Mouse (Mus musculus) liver, embryonic 12.5 days (tissue): ENCODE data around the gene Rps29. TPM values are rescaled to one million over a fixed set of nuclear protein-coding genes. Genes with fewer than 3 reads are reported as not detected.

Experiments used
- ATAC-seq: fragments of 200-750 bp; cut with Nextera tagmentation; 2 replicates; pipeline ENCODE4 v1.8.0; 2017; ENCODE audit warnings: moderate number of reproducible peaks, mild to moderate bottlenecking, moderate library complexity
- H3K27ac ChIP-seq: fragments of 300-500 bp; sonication (generic); 2 replicates; pipeline ENCODE4 v1.5.1; 2016; ENCODE audit warnings: mild to moderate bottlenecking
- H3K27me3 ChIP-seq: fragments of 300-500 bp; sonication (generic); replicated peaks from 2 replicates; pipeline ENCODE4 v1.6.1; 2016; ENCODE audit warnings: mild to moderate bottlenecking, moderate library complexity
- H3K36me3 ChIP-seq: fragments of 300-500 bp; sonication (generic); 2 replicates; pipeline ENCODE4 v1.6.1; 2016; ENCODE audit warnings: mild to moderate bottlenecking, moderate library complexity
- H3K4me1 ChIP-seq: fragments of 300-500 bp; sonication (generic); 2 replicates; pipeline ENCODE4 v1.6.1; 2016
- H3K4me2 ChIP-seq: fragments of 300-500 bp; sonication (generic); 2 replicates; pipeline ENCODE4 v1.6.1; 2016; ENCODE audit warnings: mild to moderate bottlenecking, moderate library complexity
- H3K4me3 ChIP-seq: fragments of 300-500 bp; sonication (generic); 2 replicates; pipeline ENCODE4 v1.5.1; 2016; ENCODE audit warnings: mild to moderate bottlenecking, moderate library complexity
- H3K9ac ChIP-seq: fragments of 300-500 bp; sonication (generic); 2 replicates; pipeline ENCODE4 v1.6.1; 2016; ENCODE audit warnings: mild to moderate bottlenecking, moderate library complexity
- H3K9me3 ChIP-seq: fragments of 300-500 bp; sonication (generic); replicated peaks from 2 replicates; pipeline ENCODE4 v1.6.1; 2016; ENCODE audit warnings: mild to moderate bottlenecking, moderate library complexity
- WGBS: fragments of 180-500 bp; shearing (Covaris S2); methylation state at CpG from one replicate; pipeline ENCODE4 v1.1.7; 2016; ENCODE audit not compliant: insufficient replicate concordance; 5-methylcytosine and 5-hydroxymethylcytosine counted together
- polyA plus RNA-seq: library from polyadenylated mRNA; unstranded; fragments of >200 nt; fragmentation: Nextera tagmentation; extraction: Ambion mirVana; gene quantifications from 2 replicates; pipeline ENCODE4 v1.2.1, GENCODE M21; 2016

Rps29 gene
- polyA plus RNA-seq, 1 experiment from 2014 or later: 1,647 TPM

DNA sequence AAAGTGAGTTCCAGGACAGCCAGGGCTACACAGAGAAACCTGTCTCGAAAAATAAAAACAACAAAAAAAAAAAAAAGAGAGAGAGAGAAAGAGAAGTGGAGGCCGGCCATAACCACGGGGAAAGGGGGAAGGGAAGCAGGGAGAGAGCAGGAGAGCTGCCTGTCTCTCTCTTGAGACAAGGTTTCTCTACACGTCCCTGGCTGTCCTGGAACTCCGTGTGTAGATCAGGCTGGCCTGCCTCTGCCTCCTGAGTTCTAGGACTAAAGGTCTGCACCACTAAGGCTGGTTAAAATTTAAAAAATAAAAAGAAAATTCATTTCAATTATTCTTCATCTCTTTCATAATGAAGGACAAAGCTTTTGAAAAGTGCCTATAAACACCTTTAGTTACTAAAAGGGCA lies 32.4 kb upstream of the Rps29 start:
- H3K9me3 ChIP-seq: no peaks in the 10 kb centered on the region
- H3K9ac ChIP-seq: no peak overlapping the region
- no peak for ATAC-seq
- H3K4me1 ChIP-seq: peaks cover 33% of the 10 kb centered on the region
- H3K27me3 ChIP-seq: no peaks in the 10 kb centered on the region
- no peak overlapping the region for H3K4me2 ChIP-seq
- H3K36me3 ChIP-seq: peaks cover 67% of the 10 kb centered on the region
- WGBS: 85% methylated on average over 5 of the region's 5 CpGs
- H3K27ac ChIP-seq: no peak overlapping the region
- no peak overlapping the region for H3K4me3 ChIP-seq

- peaks cover 70% of the 10 kb centered on the region for H3K36me3 ChIP-seq
Measured at GRCm38 (mm10) chr12:69190522-69190921, 31.5 kb upstream of the Rps29 start.

DNA sequence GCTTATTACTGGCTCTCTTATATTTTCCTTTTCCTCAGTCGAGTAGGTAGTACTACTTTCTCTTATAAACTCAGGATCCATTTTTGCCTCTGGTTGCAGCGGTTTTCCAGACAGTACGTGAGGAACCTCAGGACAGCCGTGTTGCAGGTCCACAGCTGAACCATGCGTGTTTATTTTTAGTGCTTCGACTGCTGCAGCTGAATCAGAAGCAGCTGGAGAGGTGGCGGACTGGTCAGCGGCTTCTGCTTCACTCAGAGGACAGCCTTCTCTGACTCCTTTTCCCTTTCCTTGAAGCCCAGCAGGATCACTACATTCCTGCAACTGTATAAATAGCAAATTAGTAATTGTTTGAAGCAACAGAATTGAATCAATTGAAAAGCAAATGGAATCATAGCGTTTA lies 31.1 kb upstream of the Rps29 start:
- no peak overlapping the region for H3K4me2 ChIP-seq
- no peak overlapping the region for H3K9ac ChIP-seq
- no peak overlapping the region for H3K4me3 ChIP-seq
- WGBS: 85% methylated on average over 9 of the region's 9 CpGs
- H3K27me3 ChIP-seq: no peaks in the 10 kb centered on the region
- peaks cover 72% of the 10 kb centered on the region for H3K36me3 ChIP-seq
- no peak for ATAC-seq
- peaks cover 35% of the 10 kb centered on the region for H3K4me1 ChIP-seq
- no peaks in the 10 kb centered on the region for H3K9me3 ChIP-seq
- H3K27ac ChIP-seq: no peak overlapping the region

More at GRCm38 (mm10) chr12:69190522-69190921, 31.5 kb upstream of the Rps29 start:
- Histone ChIP-seq H3K27ac (no peak overlapping the region), H3K9ac (no peak overlapping the region), H3K4me2 (no peak overlapping the region), H3K4me1 (peaks cover 34% of the 10 kb centered on the region), H3K9me3 (no peaks in the 10 kb centered on the region), H3K4me3 (no peak overlapping the region), H3K27me3 (no peaks in the 10 kb centered on the region)
- no peak for ATAC-seq
- WGBS: 97% methylated on average over 1 of the region's 1 CpGs

DNA sequence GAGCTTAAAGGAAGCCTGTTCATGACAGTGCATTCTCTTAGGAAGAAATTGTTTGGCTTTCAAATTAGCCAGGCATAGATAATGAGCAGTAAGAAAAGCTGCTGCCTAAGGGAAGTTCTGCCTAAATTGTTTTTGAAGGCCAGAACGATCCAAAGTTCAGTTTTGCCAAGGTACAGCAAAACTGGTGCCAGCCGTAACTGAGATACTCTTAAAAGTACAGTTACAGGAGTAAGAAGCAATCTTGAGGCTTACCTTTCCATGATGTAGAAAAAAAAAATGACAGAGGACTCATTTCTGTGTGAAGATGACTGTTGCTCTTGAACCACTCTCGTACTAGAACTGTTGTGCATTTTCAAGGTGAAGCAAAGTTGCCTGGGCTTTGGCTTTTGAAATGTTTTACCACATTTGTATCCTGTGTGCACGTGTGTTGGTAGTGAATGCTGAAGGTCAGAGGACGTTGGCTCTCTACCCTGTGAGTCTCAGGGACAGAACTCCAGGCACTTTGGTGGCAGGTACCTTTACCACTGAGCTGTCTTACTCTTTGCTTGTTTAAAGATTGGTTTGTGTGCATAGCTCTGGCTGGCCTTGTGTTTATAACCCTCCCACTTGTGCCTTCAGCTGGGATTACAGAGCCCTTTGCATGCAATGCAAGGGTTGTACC lies 28.0 kb upstream of the Rps29 start:
- WGBS: 65% methylated on average over 5 of the region's 5 CpGs
- H3K27me3 ChIP-seq: no peaks in the 10 kb centered on the region
- H3K4me3 ChIP-seq: 0 out of 2 replicates have a peak overlapping the region, but pooled peaks have one; percentile 0
- H3K4me1 ChIP-seq: peaks cover 38% of the 10 kb centered on the region
- no peaks in the 10 kb centered on the region for H3K9me3 ChIP-seq
- 0 out of 2 replicates have a peak overlapping the region, but pooled peaks have one; percentile 34 for H3K9ac ChIP-seq
- ATAC-seq: no peak
- H3K36me3 ChIP-seq: peaks cover 60% of the 10 kb centered on the region
- H3K4me2 ChIP-seq: peak overlapping the region; percentile 28
- peak overlapping the region; percentile 46; the same call in 1 of the 2 replicates for H3K27ac ChIP-seq

GRCm38 (mm10) chr12:69185371-69185770 lies 26.4 kb upstream of the Rps29 start:
- 33% methylated on average over 7 of the region's 7 CpGs for WGBS
- Histone ChIP-seq H3K27me3 (no peaks in the 10 kb centered on the region), H3K4me3 (peak overlapping the region; percentile 94), H3K36me3 (peaks cover 57% of the 10 kb centered on the region), H3K4me1 (peaks cover 38% of the 10 kb centered on the region), H3K4me2 (peak overlapping the region; percentile 95), H3K9me3 (no peaks in the 10 kb centered on the region), H3K27ac (0 out of 2 replicates have a peak overlapping the region, but pooled peaks have one; percentile 94), H3K9ac (peak overlapping the region; percentile 94)
- ATAC-seq: no peak

GRCm38 (mm10) chr12:69184342-69185295 lies 25.6 kb upstream of the Rps29 start:
- H3K4me2 ChIP-seq: peak overlapping the region; percentile 95
- H3K4me1 ChIP-seq: peaks cover 38% of the 10 kb centered on the region
- no peaks in the 10 kb centered on the region for H3K27me3 ChIP-seq
- no peaks in the 10 kb centered on the region for H3K9me3 ChIP-seq
- H3K36me3 ChIP-seq: peaks cover 54% of the 10 kb centered on the region
- H3K4me3 ChIP-seq: peak overlapping the region; percentile 94
- under 1% methylated on average over 86 of the region's 86 CpGs for WGBS
- H3K27ac ChIP-seq: peak overlapping the region; percentile 94
- peak; percentile 62 for ATAC-seq
- peak overlapping the region; percentile 94 for H3K9ac ChIP-seq

DNA sequence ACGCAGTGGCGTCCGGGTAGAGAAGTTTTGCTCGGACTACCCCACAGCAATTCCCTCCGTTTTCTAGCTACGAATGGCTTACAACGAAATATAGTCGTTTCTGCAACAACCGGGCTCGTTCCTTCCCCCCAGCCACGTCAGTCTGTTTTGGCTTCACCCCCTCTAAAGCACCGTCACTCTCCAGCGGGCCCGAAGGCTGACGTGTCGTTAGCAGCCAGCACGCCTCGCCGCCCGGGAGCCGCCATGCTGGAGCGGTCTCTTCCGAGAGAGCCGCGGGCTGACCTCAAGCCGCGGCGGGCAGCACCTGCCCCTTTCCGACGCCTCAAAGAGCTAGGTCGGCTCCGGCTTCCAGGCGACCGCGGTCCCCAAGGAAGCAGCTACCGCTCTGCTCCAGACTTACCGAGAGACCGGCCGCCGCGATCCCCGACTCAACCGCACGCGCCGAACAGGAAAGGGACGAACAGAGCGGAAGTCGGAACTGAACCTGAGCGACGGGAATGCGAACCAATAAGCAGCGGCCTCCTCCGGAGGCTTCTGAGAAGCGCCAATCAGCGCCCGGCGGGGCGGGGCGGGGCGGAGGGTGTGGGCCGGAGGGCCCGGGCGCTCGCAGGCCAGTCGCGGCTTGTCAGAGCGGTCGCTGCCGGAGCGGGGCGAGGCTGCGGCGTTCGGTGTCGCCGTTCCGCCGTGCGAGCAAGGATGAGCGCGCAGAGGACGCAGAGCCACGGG lies 24.8 kb upstream of the Rps29 start, which contains the start of the genes Rpl36al and Mgat2:
Gene Rpl36al, minus strand, starts transcription at position 501 of the 726 bp plus-strand sequence.
Gene Mgat2, plus strand, starts transcription at position 575 of the 726 bp plus-strand sequence.
- peak within 1 kb of the TSS; percentile 94 for H3K9ac ChIP-seq
- peak within 1 kb of the TSS; percentile 94 for H3K27ac ChIP-seq
- H3K36me3 ChIP-seq: peaks cover 54% of the 10 kb centered on the region
- H3K4me1 ChIP-seq: peaks cover 38% of the 10 kb centered on the region
- H3K4me3 ChIP-seq: peak within 1 kb of the TSS; percentile 94
- H3K27me3 ChIP-seq: no peaks in the 10 kb centered on the region
- H3K9me3 ChIP-seq: no peaks in the 10 kb centered on the region
- peak; percentile 98 for ATAC-seq
- WGBS: under 1% methylated on average over 83 of the region's 84 CpGs
- peak within 1 kb of the TSS; percentile 95 for H3K4me2 ChIP-seq

- H3K4me2 ChIP-seq: no peak overlapping the region
- no peak overlapping the region for H3K4me3 ChIP-seq
- WGBS: 58% methylated on average over 4 of the region's 4 CpGs
- H3K9ac ChIP-seq: no peak overlapping the region
- peaks cover 22% of the 10 kb centered on the region for H3K4me1 ChIP-seq
- H3K27ac ChIP-seq: no peak overlapping the region
- ATAC-seq: no peak
- H3K9me3 ChIP-seq: no peaks in the 10 kb centered on the region
- H3K27me3 ChIP-seq: no peaks in the 10 kb centered on the region
- peaks cover 56% of the 10 kb centered on the region for H3K36me3 ChIP-seq
Measured at GRCm38 (mm10) chr12:69181800-69182199, 22.8 kb upstream of the Rps29 start.

DNA sequence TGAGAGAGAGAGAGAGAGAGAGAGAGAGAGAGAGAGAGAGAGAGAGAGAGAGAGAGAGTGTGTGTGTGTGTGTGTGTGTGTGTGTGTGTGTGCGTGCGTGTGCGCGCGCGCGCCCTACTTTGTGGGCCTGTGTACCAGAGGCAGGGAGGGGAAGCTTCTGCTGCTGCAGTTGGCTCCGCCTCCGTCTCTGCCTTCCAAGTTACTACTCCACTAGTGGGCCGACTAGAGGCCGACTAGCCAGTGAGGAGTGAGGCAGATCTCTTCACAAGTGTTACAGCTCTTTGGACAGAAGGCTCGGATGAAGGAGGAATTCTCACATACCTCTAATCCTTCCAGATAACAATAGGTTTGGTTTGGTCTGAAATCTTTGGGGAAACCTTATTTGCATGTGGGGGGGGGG lies 20.4 kb upstream of the Rps29 start:
- H3K4me3 ChIP-seq: no peak overlapping the region
- H3K9me3 ChIP-seq: no peaks in the 10 kb centered on the region
- ATAC-seq: no peak
- no peak overlapping the region for H3K27ac ChIP-seq
- peaks cover 73% of the 10 kb centered on the region for H3K36me3 ChIP-seq
- no peak overlapping the region for H3K4me2 ChIP-seq
- H3K4me1 ChIP-seq: peaks cover 20% of the 10 kb centered on the region
- no peaks in the 10 kb centered on the region for H3K27me3 ChIP-seq
- no peak overlapping the region for H3K9ac ChIP-seq
- WGBS: 78% methylated on average over 12 of the region's 12 CpGs

- H3K9me3 ChIP-seq: no peaks in the 10 kb centered on the region
Measured at GRCm38 (mm10) chr12:69177526-69177925, 18.5 kb upstream of the Rps29 start.

GRCm38 (mm10) chr12:69175975-69176374 lies 17.0 kb upstream of the Rps29 start:
- Histone ChIP-seq H3K9ac (no peak overlapping the region), H3K36me3 (peaks cover 87% of the 10 kb centered on the region), H3K27me3 (no peaks in the 10 kb centered on the region), H3K4me1 (peaks cover 14% of the 10 kb centered on the region), H3K4me2 (no peak overlapping the region), H3K27ac (no peak overlapping the region), H3K9me3 (no peaks in the 10 kb centered on the region), H3K4me3 (no peak overlapping the region)
- peak; percentile 44; the same call in 1 of the 2 replicates for ATAC-seq
- WGBS: 71% methylated on average over 3 of the region's 3 CpGs

More at GRCm38 (mm10) chr12:69177526-69177925, 18.5 kb upstream of the Rps29 start:
- Histone ChIP-seq H3K9ac (no peak overlapping the region), H3K4me1 (peaks cover 13% of the 10 kb centered on the region), H3K27ac (no peak overlapping the region), H3K4me3 (no peak overlapping the region), H3K27me3 (no peaks in the 10 kb centered on the region), H3K4me2 (no peak overlapping the region), H3K36me3 (peaks cover 91% of the 10 kb centered on the region)
- no peak for ATAC-seq
- WGBS: 85% methylated on average over 3 of the region's 3 CpGs
